Mouse (Mus musculus): ENCODE results near the gene Slc12a1.

The Slc12a1 gene

GRCm38 (mm10) chr2:125248256-125248655 is 96.0 kb downstream of the Slc12a1 start:
- in situ Hi-C loops (cut with MboI; ENCODE audit: low pct_unique_long_range_greater_than_20kb in 1 of 2, low sequenced_read_pairs in 2 of 2, unreplicated experiment in 1 of 2) = no loop called here

GRCm38 (mm10) chr2:125249339-125249738 is 97.0 kb downstream of the Slc12a1 start:
- in situ Hi-C loops (cut with MboI; ENCODE audit: low pct_unique_long_range_greater_than_20kb in 1 of 2, low sequenced_read_pairs in 2 of 2, unreplicated experiment in 1 of 2) = no loop called here

- in situ Hi-C loops (cut with MboI; ENCODE audit: low pct_unique_long_range_greater_than_20kb in 1 of 2, low sequenced_read_pairs in 2 of 2, unreplicated experiment in 1 of 2) = loop anchor here in 1 of 2 experiments (10.0 kb wide), 1 partner anchor 375 kb away; the partner anchor contains the start of gene Cep152
These were observed 97.6 kb downstream of the Slc12a1 start for GRCm38 (mm10) chr2:125249874-125250273.

- in situ Hi-C loops (cut with MboI; ENCODE audit: low pct_unique_long_range_greater_than_20kb in 1 of 2, low sequenced_read_pairs in 2 of 2, unreplicated experiment in 1 of 2) = loop anchor here in 1 of 2 experiments (10.0 kb wide), 1 partner anchor 373 kb away; the partner anchor contains the start of gene Cep152
These were observed 99.5 kb downstream of the Slc12a1 start for GRCm38 (mm10) chr2:125251781-125252180.

- in situ Hi-C loops (cut with MboI; ENCODE audit: low pct_unique_long_range_greater_than_20kb in 1 of 2, low sequenced_read_pairs in 2 of 2, unreplicated experiment in 1 of 2) = loop anchor here in 1 of 2 experiments (10.0 kb wide), 1 partner anchor 373 kb away; the partner anchor contains the start of gene Cep152
These were observed 100.0 kb downstream of the Slc12a1 start for GRCm38 (mm10) chr2:125252275-125252674.

- in situ Hi-C loops (cut with MboI; ENCODE audit: low pct_unique_long_range_greater_than_20kb in 1 of 2, low sequenced_read_pairs in 2 of 2, unreplicated experiment in 1 of 2) = loop anchor here in 1 of 2 experiments (10.0 kb wide), 1 partner anchor 371 kb away; the partner anchor contains the start of gene Cep152
These were observed 101.4 kb downstream of the Slc12a1 start for GRCm38 (mm10) chr2:125253699-125254098.

GRCm38 (mm10) chr2:125254630-125255029 is 102.3 kb downstream of the Slc12a1 start:
- in situ Hi-C loops (cut with MboI; ENCODE audit: low pct_unique_long_range_greater_than_20kb in 1 of 2, low sequenced_read_pairs in 2 of 2, unreplicated experiment in 1 of 2) = loop anchor here in 1 of 2 experiments (10.0 kb wide), 1 partner anchor 370 kb away; the partner anchor contains the start of gene Cep152

- in situ Hi-C loops (cut with MboI; ENCODE audit: low pct_unique_long_range_greater_than_20kb in 1 of 2, low sequenced_read_pairs in 2 of 2, unreplicated experiment in 1 of 2) = loop anchor here in 1 of 2 experiments (10.0 kb wide), 1 partner anchor 369 kb away; the partner anchor contains the start of gene Cep152
These were observed 103.6 kb downstream of the Slc12a1 start for GRCm38 (mm10) chr2:125255886-125256285.

- in situ Hi-C loops (cut with MboI; ENCODE audit: low pct_unique_long_range_greater_than_20kb in 1 of 2, low sequenced_read_pairs in 2 of 2, unreplicated experiment in 1 of 2) = loop anchor here in 1 of 2 experiments (10.0 kb wide), 1 partner anchor 365 kb away; the partner anchor contains the start of gene Cep152
These were observed 107.2 kb downstream of the Slc12a1 start for GRCm38 (mm10) chr2:125259230-125260120.

GRCm38 (mm10) chr2:125260326-125260725 is 108.0 kb downstream of the Slc12a1 start:
- in situ Hi-C loops (cut with MboI; ENCODE audit: low pct_unique_long_range_greater_than_20kb in 1 of 2, low sequenced_read_pairs in 2 of 2, unreplicated experiment in 1 of 2) = no loop called here

GRCm38 (mm10) chr2:125263056-125263455 is 110.8 kb downstream of the Slc12a1 start:
- in situ Hi-C loops (cut with MboI; ENCODE audit: low pct_unique_long_range_greater_than_20kb in 1 of 2, low sequenced_read_pairs in 2 of 2, unreplicated experiment in 1 of 2) = no loop called here

GRCm38 (mm10) chr2:125263753-125264152 is 111.4 kb downstream of the Slc12a1 start:
- in situ Hi-C loops (cut with MboI; ENCODE audit: low pct_unique_long_range_greater_than_20kb in 1 of 2, low sequenced_read_pairs in 2 of 2, unreplicated experiment in 1 of 2) = no loop called here

GRCm38 (mm10) chr2:125268876-125269275 is 116.6 kb downstream of the Slc12a1 start:
- in situ Hi-C loops (cut with MboI; ENCODE audit: low pct_unique_long_range_greater_than_20kb in 1 of 2, low sequenced_read_pairs in 2 of 2, unreplicated experiment in 1 of 2) = no loop called here

- in situ Hi-C loops (cut with MboI; ENCODE audit: low pct_unique_long_range_greater_than_20kb in 1 of 2, low sequenced_read_pairs in 2 of 2, unreplicated experiment in 1 of 2) = no loop called here
These were observed 123.3 kb downstream of the Slc12a1 start for GRCm38 (mm10) chr2:125275617-125276016.

- in situ Hi-C loops (cut with MboI; ENCODE audit: low pct_unique_long_range_greater_than_20kb in 1 of 2, low sequenced_read_pairs in 2 of 2, unreplicated experiment in 1 of 2) = no loop called here
These were observed 124.4 kb downstream of the Slc12a1 start for GRCm38 (mm10) chr2:125276692-125277091.

GRCm38 (mm10) chr2:125278474-125278873 is 126.2 kb downstream of the Slc12a1 start:
- in situ Hi-C loops (cut with MboI; ENCODE audit: low pct_unique_long_range_greater_than_20kb in 1 of 2, low sequenced_read_pairs in 2 of 2, unreplicated experiment in 1 of 2) = no loop called here
